Mouse (Mus musculus) midbrain, embryonic 16.5 days (tissue): ENCODE measurements at regions not wholly inside any gene's neighbourhood (a gene's known extent, or its start where the extent isn't known, plus 50 kb on each side); places are given as distances from the start of the nearest gene placed in this dataset.

Source experiments
- ATAC-seq: fragments of 200-750 bp; cut with Nextera tagmentation; 2 replicates; pipeline ENCODE4 v1.8.0; 2017; ENCODE audit warnings: moderate TSS enrichment
- H3K27ac ChIP-seq: fragments of 300-500 bp; sonication (generic); 2 replicates; pipeline ENCODE4 v1.5.1; 2014; ENCODE audit warnings: mild to moderate bottlenecking, low read length, mixed read lengths
- H3K27me3 ChIP-seq: fragments of 300-500 bp; sonication (generic); 2 replicates; pipeline ENCODE4 v1.6.1; 2014; ENCODE audit warnings: low read depth, low read length, mixed read lengths; ENCODE audit not compliant: control insufficient read depth, insufficient read depth
- H3K36me3 ChIP-seq: fragments of 300-500 bp; sonication (generic); 2 replicates; pipeline ENCODE4 v1.6.1; 2014; ENCODE audit warnings: mild to moderate bottlenecking, low read length, moderate library complexity, mixed read lengths; ENCODE audit not compliant: control insufficient read depth, insufficient read depth
- H3K4me1 ChIP-seq: fragments of 300-500 bp; sonication (generic); 2 replicates; pipeline ENCODE4 v1.6.1; 2014; ENCODE audit warnings: mild to moderate bottlenecking, low read length, mixed read lengths; ENCODE audit not compliant: control insufficient read depth, insufficient read depth
- H3K4me2 ChIP-seq: fragments of 300-500 bp; sonication (generic); 2 replicates; pipeline ENCODE4 v1.6.1; 2014; ENCODE audit warnings: mild to moderate bottlenecking, low read length, mixed read lengths
- H3K4me3 ChIP-seq: fragments of 300-500 bp; sonication (generic); 2 replicates; pipeline ENCODE4 v1.5.1; 2014; ENCODE audit warnings: low read depth, mild to moderate bottlenecking, low read length, moderate library complexity, mixed read lengths
- H3K9ac ChIP-seq: fragments of 300-500 bp; sonication (generic); 2 replicates; pipeline ENCODE4 v1.6.1; 2014; ENCODE audit warnings: low read depth, low read length, mixed read lengths
- H3K9me3 ChIP-seq: fragments of 300-500 bp; sonication (generic); replicated peaks from 2 replicates; pipeline ENCODE4 v1.6.1; 2014; ENCODE audit warnings: mild to moderate bottlenecking, low read length, mixed read lengths; ENCODE audit not compliant: control insufficient read depth, poor library complexity, severe bottlenecking
- WGBS: fragments of 180-500 bp; shearing (Covaris S2); extraction: QIAGEN DNeasy Blood & Tissue Kit; methylation state at CpG from one replicate; pipeline ENCODE4 v1.1.7; 2014; 5-methylcytosine and 5-hydroxymethylcytosine counted together

DNA sequence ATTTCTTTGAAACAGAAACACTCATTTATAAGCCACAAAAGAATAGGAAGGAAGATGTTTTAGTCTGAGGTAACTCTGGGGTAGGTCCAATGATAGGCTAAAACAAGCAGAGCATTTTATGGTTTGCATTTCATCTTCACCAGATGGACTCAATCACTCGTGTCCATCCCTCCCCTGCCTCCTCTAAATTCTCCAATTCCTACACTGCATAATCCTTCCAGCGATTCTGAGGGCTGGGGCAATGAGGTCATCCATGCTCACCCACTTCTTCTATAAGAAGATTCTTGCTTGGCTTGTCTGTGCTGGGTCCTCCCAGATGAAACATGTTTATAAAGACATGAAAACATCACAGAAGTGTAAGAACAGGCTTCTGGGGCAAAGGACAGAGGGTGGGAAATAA is 630.3 kb downstream of the Bckdhb start:
- WGBS = 33% methylated on average over 2 of the region's 2 CpGs
- Histone ChIP-seq H3K4me1 (no peaks in the 10 kb centered on the region), H3K9me3 (no peaks in the 10 kb centered on the region), H3K4me2 (no peak overlapping the region), H3K4me3 (no peak overlapping the region), H3K27ac (no peak overlapping the region), H3K27me3 (no peaks in the 10 kb centered on the region), H3K36me3 (no peaks in the 10 kb centered on the region), H3K9ac (no peak overlapping the region)
- no peak for ATAC-seq

DNA sequence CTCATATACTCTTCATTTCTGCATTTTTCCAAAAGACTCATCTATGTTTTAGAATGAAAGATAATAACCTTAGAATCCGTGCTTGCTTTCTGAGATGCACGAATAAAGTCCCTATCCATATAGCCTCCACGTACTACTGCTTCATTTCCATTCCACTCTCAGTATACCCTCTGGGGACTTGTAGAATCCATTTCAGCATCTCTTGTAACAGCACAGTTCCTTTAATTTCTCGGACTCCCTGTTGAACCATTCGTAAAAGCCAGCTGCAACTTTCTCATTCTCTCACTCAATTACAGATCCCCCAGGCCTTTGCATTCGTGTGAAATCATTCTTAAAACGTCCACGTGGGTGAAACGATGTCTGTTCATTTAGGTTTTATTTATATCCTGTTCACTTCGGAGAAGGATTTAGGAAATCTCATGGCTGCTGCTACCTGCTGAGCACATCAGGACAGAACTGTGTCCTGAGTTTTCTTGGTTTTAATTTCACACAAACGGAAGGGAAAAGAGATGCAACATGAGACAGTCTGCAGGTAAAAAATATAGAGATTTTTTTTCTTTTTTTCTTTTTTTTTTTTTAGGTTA is 631.4 kb downstream of the Bckdhb start:
- H3K9ac ChIP-seq = no peak overlapping the region
- 0 out of 2 replicates have a peak overlapping the region, but pooled peaks have one; percentile 18 for H3K4me2 ChIP-seq
- no peaks in the 10 kb centered on the region for H3K36me3 ChIP-seq
- peak; percentile 36; the same call in 1 of the 2 replicates for ATAC-seq
- no peaks in the 10 kb centered on the region for H3K27me3 ChIP-seq
- H3K9me3 ChIP-seq = no peaks in the 10 kb centered on the region
- no peak overlapping the region for H3K27ac ChIP-seq
- H3K4me3 ChIP-seq = no peak overlapping the region
- 40% methylated on average over 11 of the region's 11 CpGs for WGBS
- H3K4me1 ChIP-seq = no peaks in the 10 kb centered on the region

DNA sequence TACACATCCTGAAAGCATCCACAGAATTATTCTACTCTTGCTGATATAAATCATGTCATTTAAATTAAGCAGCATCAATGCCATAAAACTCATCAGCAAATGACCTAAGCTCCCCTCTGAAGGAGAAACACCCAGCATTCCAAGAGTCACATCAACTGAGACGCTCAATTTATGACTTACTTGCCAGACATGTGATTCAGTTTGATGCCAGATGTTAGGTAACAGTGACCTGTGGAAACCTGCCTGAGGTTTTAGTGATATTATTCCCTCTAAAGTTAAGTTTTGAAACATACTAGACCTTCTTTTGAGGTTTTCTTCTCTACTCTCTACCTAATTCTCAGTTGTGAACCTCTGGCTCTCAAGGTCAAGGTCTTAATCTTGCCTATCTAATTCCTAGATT is 633.4 kb downstream of the Bckdhb start:
- H3K4me1 ChIP-seq = no peaks in the 10 kb centered on the region
- H3K4me2 ChIP-seq = no peak overlapping the region
- no peak overlapping the region for H3K9ac ChIP-seq
- H3K27ac ChIP-seq = no peak overlapping the region
- H3K4me3 ChIP-seq = no peak overlapping the region
- whole genome bisulfite sequencing = 85% methylated on average over 1 of the region's 1 CpGs
- H3K27me3 ChIP-seq = no peaks in the 10 kb centered on the region
- no peaks in the 10 kb centered on the region for H3K36me3 ChIP-seq
- no peaks in the 10 kb centered on the region for H3K9me3 ChIP-seq
- ATAC-seq = no peak

DNA sequence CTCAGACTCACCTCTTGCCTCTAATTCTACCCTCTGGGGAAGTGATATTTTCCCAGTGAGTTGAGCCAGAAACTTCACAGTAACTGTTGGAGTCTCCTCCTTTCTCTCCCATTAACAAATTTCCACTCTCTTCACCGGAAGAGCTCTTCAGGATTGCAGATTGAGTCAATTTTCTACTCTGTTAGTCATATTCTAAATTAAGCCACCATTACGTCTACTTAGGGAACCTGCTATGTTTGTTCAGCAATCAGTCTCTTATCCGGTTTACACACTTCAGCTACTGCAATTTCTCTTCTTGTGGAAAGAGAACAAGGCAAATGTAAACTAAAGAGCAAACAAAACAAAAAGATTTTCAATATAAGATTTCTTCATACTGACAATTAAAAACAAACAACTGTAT is 644.6 kb downstream of the Bckdhb start:
- no peaks in the 10 kb centered on the region for H3K36me3 ChIP-seq
- ATAC-seq = no peak
- no peaks in the 10 kb centered on the region for H3K9me3 ChIP-seq
- H3K9ac ChIP-seq = no peak overlapping the region
- no peaks in the 10 kb centered on the region for H3K4me1 ChIP-seq
- H3K4me2 ChIP-seq = no peak overlapping the region
- 64% methylated on average over 3 of the region's 3 CpGs for WGBS
- no peak overlapping the region for H3K27ac ChIP-seq
- no peak overlapping the region for H3K4me3 ChIP-seq
- no peaks in the 10 kb centered on the region for H3K27me3 ChIP-seq

DNA sequence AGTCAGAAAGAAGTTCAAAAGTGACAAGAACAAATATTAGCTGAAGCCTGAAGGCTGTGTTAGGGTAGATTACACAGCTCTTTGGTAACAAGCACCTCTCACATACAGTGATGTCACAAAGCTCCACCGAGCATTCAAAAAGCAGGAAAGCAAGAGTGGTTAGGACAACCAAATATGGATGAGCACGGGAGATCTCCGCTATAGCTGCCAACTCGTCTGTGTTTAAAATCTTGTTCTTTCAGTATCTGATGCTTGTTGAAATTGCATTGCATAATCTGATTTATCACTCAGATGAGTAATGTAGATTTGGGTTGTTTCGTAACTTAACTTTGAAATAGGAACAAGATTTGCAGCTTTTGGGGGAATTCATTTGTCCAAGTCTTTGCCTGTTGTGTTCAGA is 652.8 kb downstream of the Bckdhb start:
- no peaks in the 10 kb centered on the region for H3K27me3 ChIP-seq
- no peak overlapping the region for H3K27ac ChIP-seq
- no peak overlapping the region for H3K4me3 ChIP-seq
- no peaks in the 10 kb centered on the region for H3K36me3 ChIP-seq
- WGBS = 90% methylated on average over 5 of the region's 5 CpGs
- no peaks in the 10 kb centered on the region for H3K9me3 ChIP-seq
- H3K4me1 ChIP-seq = no peaks in the 10 kb centered on the region
- ATAC-seq = no peak
- no peak overlapping the region for H3K4me2 ChIP-seq
- H3K9ac ChIP-seq = no peak overlapping the region

DNA sequence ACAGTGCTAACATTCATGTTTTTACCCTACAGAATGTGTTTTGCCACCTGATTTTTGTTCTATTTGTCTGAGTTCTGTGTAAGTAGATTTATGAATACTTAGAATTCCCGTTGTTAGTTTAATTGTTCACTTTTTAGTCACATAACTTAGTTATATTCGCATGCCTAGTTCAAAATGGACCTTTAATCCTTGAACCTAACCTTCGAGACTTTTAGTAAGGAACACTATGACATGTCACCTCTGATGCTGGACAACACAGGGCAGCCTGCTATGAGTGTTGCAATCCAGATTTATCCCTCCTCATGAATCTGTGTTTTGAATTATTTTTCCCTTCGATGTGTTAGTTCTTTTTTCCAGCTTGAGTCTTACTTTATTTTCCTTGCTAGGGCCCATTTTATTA is 662.8 kb downstream of the Bckdhb start:
- no peak for ATAC-seq
- no peak overlapping the region for H3K27ac ChIP-seq
- no peak overlapping the region for H3K9ac ChIP-seq
- no peaks in the 10 kb centered on the region for H3K4me1 ChIP-seq
- H3K4me2 ChIP-seq = no peak overlapping the region
- WGBS = 82% methylated on average over 4 of the region's 4 CpGs
- no peak overlapping the region for H3K4me3 ChIP-seq
- no peaks in the 10 kb centered on the region for H3K9me3 ChIP-seq
- no peaks in the 10 kb centered on the region for H3K27me3 ChIP-seq
- H3K36me3 ChIP-seq = no peaks in the 10 kb centered on the region

DNA sequence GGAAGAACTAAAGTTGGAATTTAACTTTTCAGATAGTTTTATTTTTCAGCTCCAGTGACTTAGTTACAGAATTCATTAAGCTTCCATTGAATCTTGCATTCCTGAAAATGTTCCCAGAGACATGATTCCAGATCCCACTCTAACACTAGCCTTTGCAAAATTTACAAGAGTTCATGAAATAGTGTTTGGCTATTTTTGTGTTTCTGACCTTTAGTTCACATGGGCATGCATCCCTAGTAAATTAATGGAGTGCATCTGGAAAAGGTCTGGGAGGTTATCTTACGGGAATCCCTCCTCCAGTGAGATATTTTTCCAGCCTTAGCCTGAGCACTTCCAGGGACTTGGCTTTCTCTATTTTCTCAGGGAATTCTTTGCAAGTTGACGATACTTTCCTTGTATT is 669.8 kb downstream of the Bckdhb start:
- no peaks in the 10 kb centered on the region for H3K9me3 ChIP-seq
- no peak for ATAC-seq
- no peaks in the 10 kb centered on the region for H3K36me3 ChIP-seq
- no peak overlapping the region for H3K4me2 ChIP-seq
- no peak overlapping the region for H3K4me3 ChIP-seq
- H3K27ac ChIP-seq = no peak overlapping the region
- H3K4me1 ChIP-seq = no peaks in the 10 kb centered on the region
- 88% methylated on average over 2 of the region's 2 CpGs for WGBS
- no peak overlapping the region for H3K9ac ChIP-seq
- H3K27me3 ChIP-seq = no peaks in the 10 kb centered on the region
